Mouse (Mus musculus): ENCODE measurements around the gene Pld2.

DNA sequence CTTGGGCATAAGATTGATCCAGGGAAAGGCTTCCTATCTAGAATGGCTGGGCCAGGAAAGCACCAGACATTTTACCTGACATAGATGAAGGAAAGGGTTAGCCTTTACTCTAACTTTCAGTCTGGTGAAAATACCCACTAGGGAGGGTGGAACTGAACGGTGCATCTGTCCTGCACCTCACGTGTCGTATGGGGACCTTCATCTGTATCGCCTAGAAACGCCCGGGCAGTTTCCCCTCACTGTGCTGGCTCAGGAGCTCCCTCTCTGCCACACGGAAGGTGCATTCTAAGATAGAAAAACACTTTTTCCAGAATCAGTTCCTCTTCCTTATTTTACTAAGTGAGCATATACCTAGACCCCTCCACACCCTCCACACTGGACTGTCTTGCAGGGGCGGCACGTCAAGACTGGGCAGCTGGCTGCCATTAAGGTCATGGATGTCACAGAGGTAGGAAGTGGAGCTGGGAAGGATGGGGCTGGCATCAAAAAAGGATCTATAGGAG, 58.6 kb downstream of the Pld2 start:
- no peak for TF ChIP-seq POLR2A (IDR thresholded peaks at IDR 0.05; ENCODE audit: low read depth, low read length)
- no peak for TF ChIP-seq CTCF (IDR thresholded peaks at IDR 0.05; ENCODE audit: borderline replicate concordance, insufficient read depth, low read length)

Data from embryonic fibroblast, embryonic 13.5 days (primary cell).